Mouse (Mus musculus): Measurements from ENCODE around the gene Fcgr1. TPM values are rescaled to one million over a fixed set of nuclear protein-coding genes. Genes with fewer than 3 reads are reported as not detected.
"Not testable (repeated sequence)": the region's sequence is repeated elsewhere in the genome, so short reads cannot be mapped to it uniquely, and the experiment has no call there.

Gene Fcgr1
- total and polyA plus RNA-seq, 3 experiments, result 1.1 to 1.3 (median 1.2) TPM

- H3K4me3 ChIP-seq, result peak within 1 kb of the TSS; percentile 87
- H3K9ac ChIP-seq (ENCODE audit: low read depth, low read length), result peak within 1 kb of the TSS; percentile 93
- under 1% methylated on average over 41 of the region's 88 CpGs for WGBS
- H3K4me1 ChIP-seq (ENCODE audit: control insufficient read depth, insufficient read depth, low read length); H3K79me2 ChIP-seq (replicated peaks; ENCODE audit: control insufficient read depth, insufficient read depth, low read length); H3K36me3 ChIP-seq (ENCODE audit: control insufficient read depth, insufficient read depth, low read length); H3K27me3 ChIP-seq (ENCODE audit: control insufficient read depth, insufficient read depth, low read length); intact Hi-C loops (cut with DNase I): not testable (repeated sequence)
- peak within 1 kb of the TSS; percentile 100 for H3K27ac ChIP-seq
- peak; percentile 92 to 93 for DNase-seq
- TF ChIP-seq POLR2A (IDR thresholded peaks at IDR 0.05; ENCODE audit: insufficient read depth, low read depth, low read length) (peak; percentile 91), EP300 (IDR thresholded peaks at IDR 0.05; ENCODE audit: insufficient read depth, low read depth, low read length) (peak; percentile 39; the same call in 1 of the 2 replicates)
Observed at GRCm38 (mm10) chr3:96245003-96245886, 48.5 kb downstream of the Fcgr1 start, which contains the start of gene Hist2h2aa1. Gene Hist2h2aa1, plus strand, starts transcription at chr3:96245497.

- Histone ChIP-seq H3K27ac (peak overlapping the region; percentile 100), H3K4me1 (ENCODE audit: control insufficient read depth, insufficient read depth, low read length) (peaks cover 9% of the 10 kb centered on the region), H3K27me3 (ENCODE audit: control insufficient read depth, insufficient read depth, low read length) (no peaks in the 10 kb centered on the region), H3K36me3 (ENCODE audit: control insufficient read depth, insufficient read depth, low read length) (peaks cover 10% of the 10 kb centered on the region), H3K4me3 (no peak overlapping the region; the same call in none of the 2 replicates), H3K79me2 (replicated peaks; ENCODE audit: control insufficient read depth, insufficient read depth, low read length) (no peaks in the 10 kb centered on the region), H3K9ac (ENCODE audit: low read depth, low read length) (peak overlapping the region; percentile 72)
- intact Hi-C loops (cut with DNase I), result loop anchor here (2.0 kb wide), 1 partner anchor 19 kb away; the partner anchor contains the start of gene Hist2h4
- DNase-seq, result peak in 1 of 2 experiments; percentile 24
- TF ChIP-seq POLR2A (IDR thresholded peaks at IDR 0.05; ENCODE audit: insufficient read depth, low read depth, low read length), result peak; percentile 10; the same call in 1 of the 2 replicates
- no peak for TF ChIP-seq EP300 (IDR thresholded peaks at IDR 0.05; ENCODE audit: insufficient read depth, low read depth, low read length)
- no peak for TF ChIP-seq CTCF (IDR thresholded peaks at IDR 0.05)
- WGBS, result 66% methylated on average over 7 of the region's 7 CpGs
Observed at GRCm38 (mm10) chr3:96243921-96244572, 49.7 kb downstream of the Fcgr1 start.

GRCm38 (mm10) chr3:96240799-96241197 is 53.0 kb downstream of the Fcgr1 start:
- 79% methylated on average over 9 of the region's 9 CpGs for WGBS
- peaks cover 9% of the 10 kb centered on the region for H3K4me1 ChIP-seq (ENCODE audit: control insufficient read depth, insufficient read depth, low read length)
- peaks cover 8% of the 10 kb centered on the region for H3K36me3 ChIP-seq (ENCODE audit: control insufficient read depth, insufficient read depth, low read length)
- H3K27ac ChIP-seq, result peak overlapping the region; percentile 89
- intact Hi-C loops (cut with DNase I), result no loop called here
- TF ChIP-seq POLR2A (IDR thresholded peaks at IDR 0.05; ENCODE audit: insufficient read depth, low read depth, low read length) (no peak), CTCF (IDR thresholded peaks at IDR 0.05) (no peak), EP300 (IDR thresholded peaks at IDR 0.05; ENCODE audit: insufficient read depth, low read depth, low read length) (no peak)
- no peak overlapping the region for H3K9ac ChIP-seq (ENCODE audit: low read depth, low read length)
- no peaks in the 10 kb centered on the region for H3K27me3 ChIP-seq (ENCODE audit: control insufficient read depth, insufficient read depth, low read length)
- H3K79me2 ChIP-seq (replicated peaks; ENCODE audit: control insufficient read depth, insufficient read depth, low read length), result no peaks in the 10 kb centered on the region
- DNase-seq, result no peak
- H3K4me3 ChIP-seq, result peak overlapping the region; percentile 44

DNA sequence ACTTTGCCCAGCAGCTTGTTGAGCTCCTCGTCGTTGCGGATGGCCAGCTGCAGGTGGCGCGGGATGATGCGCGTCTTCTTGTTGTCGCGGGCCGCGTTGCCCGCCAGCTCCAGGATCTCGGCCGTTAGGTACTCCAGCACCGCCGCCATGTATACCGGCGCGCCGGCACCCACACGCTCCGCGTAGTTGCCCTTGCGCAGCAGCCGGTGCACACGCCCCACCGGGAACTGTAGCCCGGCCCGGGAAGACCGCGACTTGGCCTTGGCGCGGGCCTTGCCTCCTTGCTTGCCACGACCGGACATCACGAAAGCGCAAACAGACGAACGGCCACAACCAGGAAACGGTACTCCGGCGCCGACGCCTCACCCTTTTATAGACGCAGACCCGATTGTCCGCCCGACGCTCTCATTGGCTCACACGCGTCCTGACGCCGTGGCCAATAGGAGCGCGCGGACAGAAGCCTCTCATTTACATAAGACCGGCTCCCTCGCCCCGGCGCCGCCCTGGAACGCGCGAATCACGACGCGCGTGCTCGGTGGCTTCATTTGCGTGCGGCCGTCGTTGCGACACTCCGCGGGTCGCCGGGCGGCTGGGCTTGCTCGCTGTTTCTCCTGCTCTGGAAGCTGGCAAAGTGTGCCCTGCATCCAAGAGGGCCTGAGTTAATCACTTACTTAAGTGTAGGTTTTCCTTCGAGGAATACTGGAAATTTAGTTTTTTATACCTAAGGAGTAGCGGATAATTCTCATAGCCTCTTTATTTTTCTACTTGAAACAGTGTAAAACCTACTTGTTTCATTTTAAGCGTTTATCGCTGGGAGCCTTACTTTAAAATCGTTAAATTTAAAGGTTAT is 53.6 kb downstream of the Fcgr1 start, which contains the start of gene Hist2h2aa2:
Hist2h2aa2 (minus strand) TSS at position 328 of the 850 bp plus-strand sequence.
- H3K4me1 ChIP-seq (ENCODE audit: control insufficient read depth, insufficient read depth, low read length); H3K79me2 ChIP-seq (replicated peaks; ENCODE audit: control insufficient read depth, insufficient read depth, low read length); intact Hi-C loops (cut with DNase I); H3K27me3 ChIP-seq (ENCODE audit: control insufficient read depth, insufficient read depth, low read length); H3K36me3 ChIP-seq (ENCODE audit: control insufficient read depth, insufficient read depth, low read length): not testable (repeated sequence)
- H3K27ac ChIP-seq, result peak within 1 kb of the TSS; percentile 89
- WGBS, result 3% methylated on average over 25 of the region's 85 CpGs
- TF ChIP-seq POLR2A (IDR thresholded peaks at IDR 0.05; ENCODE audit: insufficient read depth, low read depth, low read length), result peak; percentile 84
- peak within 1 kb of the TSS; percentile 72 for H3K9ac ChIP-seq (ENCODE audit: low read depth, low read length)
- peak; percentile 97 for DNase-seq
- peak within 1 kb of the TSS; percentile 60 for H3K4me3 ChIP-seq

DNA sequence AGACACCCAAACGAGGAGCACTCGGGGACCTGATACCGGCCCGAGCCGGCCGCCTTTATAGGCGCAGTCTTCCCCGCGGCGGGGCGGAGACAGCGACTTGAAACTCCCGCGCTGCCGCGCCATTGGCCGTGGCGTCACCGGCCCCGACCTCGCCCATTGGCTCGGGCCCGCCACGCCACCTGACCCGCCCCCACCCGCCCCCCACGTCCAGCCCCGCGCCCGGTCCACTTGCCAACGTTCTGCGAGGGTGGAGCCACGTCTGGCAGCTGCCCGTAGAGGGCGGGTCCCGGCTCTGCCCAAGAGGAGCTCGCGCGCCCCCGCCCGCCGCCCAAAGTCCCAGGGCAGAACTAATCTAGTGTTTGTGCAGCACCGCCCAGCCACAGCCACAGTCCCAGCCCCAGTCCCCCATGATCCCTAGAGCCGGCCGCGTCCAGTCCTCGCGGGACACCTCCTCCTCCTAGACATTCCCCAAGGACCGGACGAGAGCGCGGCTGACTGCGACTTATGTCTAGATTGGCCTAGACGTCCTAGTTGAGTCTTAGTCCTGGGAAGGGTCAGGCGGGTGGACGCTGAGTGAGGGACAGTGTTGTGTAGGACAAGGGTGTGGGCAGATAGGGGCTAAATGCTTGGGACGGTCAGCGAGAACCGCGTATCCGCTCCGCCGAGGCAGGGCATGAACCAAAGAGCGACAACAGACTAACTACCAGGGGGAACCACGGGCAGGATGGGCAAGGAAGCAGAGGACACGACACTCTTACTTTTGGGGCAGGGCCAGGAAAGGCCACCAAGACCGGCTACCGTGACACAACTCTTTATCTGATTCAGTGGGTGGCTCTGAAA is 54.6 kb downstream of the Fcgr1 start, which contains the start of gene Hist2h3c2:
Hist2h3c2 (minus strand) TSS at position 174 of the 840 bp plus-strand sequence.
- H3K9ac ChIP-seq (ENCODE audit: low read depth, low read length), result peak within 1 kb of the TSS; percentile 72
- H3K4me3 ChIP-seq, result peak within 1 kb of the TSS; percentile 60
- H3K27ac ChIP-seq, result peak within 1 kb of the TSS; percentile 82
- H3K27me3 ChIP-seq (ENCODE audit: control insufficient read depth, insufficient read depth, low read length); intact Hi-C loops (cut with DNase I); H3K79me2 ChIP-seq (replicated peaks; ENCODE audit: control insufficient read depth, insufficient read depth, low read length); H3K4me1 ChIP-seq (ENCODE audit: control insufficient read depth, insufficient read depth, low read length); H3K36me3 ChIP-seq (ENCODE audit: control insufficient read depth, insufficient read depth, low read length): not testable (repeated sequence)
- peak; percentile 67 to 80 for DNase-seq
- WGBS, result under 1% methylated on average over 18 of the region's 68 CpGs

Data from heart, adult 2 months (tissue).